Mouse (Mus musculus) embryonic facial prominence, embryonic 11.5 days (tissue): ENCODE results near the gene Hcls1. TPM values are rescaled to one million over a fixed set of nuclear protein-coding genes. Genes with fewer than 3 reads are reported as not detected.

Experiments
- ATAC-seq: fragments of 200-750 bp; cut with Nextera tagmentation; replicated peaks from 2 replicates; pipeline ENCODE4 v1.8.0; 2017; ENCODE audit warnings: low read depth; ENCODE audit not compliant: insufficient number of reproducible peaks, low FRiP score, low TSS enrichment
- DNase-seq: peaks from one replicate; pipeline ENCODE4 v3.0.0-alpha.2; 2015; ENCODE audit warnings: low spot score
- H3K27ac ChIP-seq: fragments of 300-500 bp; sonication (generic); replicated peaks from 2 replicates; pipeline ENCODE4 v1.5.1; 2014; ENCODE audit warnings: mild to moderate bottlenecking, low read depth, low read length, control low read depth
- H3K27me3 ChIP-seq: fragments of 300-500 bp; sonication (generic); 2 replicates; pipeline ENCODE4 v1.6.1; 2014; ENCODE audit warnings: mild to moderate bottlenecking, low read length, moderate library complexity, mixed read lengths; ENCODE audit not compliant: control insufficient read depth, insufficient read depth
- H3K36me3 ChIP-seq: fragments of 300-500 bp; sonication (generic); replicated peaks from 2 replicates; pipeline ENCODE4 v1.6.1; 2014; ENCODE audit warnings: low read depth, mild to moderate bottlenecking, low read length, moderate library complexity, mixed read lengths; ENCODE audit not compliant: control insufficient read depth, insufficient read depth
- H3K4me1 ChIP-seq: fragments of 300-500 bp; sonication (generic); 2 replicates; pipeline ENCODE4 v1.6.1; 2014; ENCODE audit warnings: low read length, mixed read lengths; ENCODE audit not compliant: control insufficient read depth, insufficient read depth
- H3K4me2 ChIP-seq: fragments of 300-500 bp; sonication (generic); 2 replicates; pipeline ENCODE4 v1.6.1; 2014; ENCODE audit warnings: low read depth, mild to moderate bottlenecking, control low read depth, low read length, moderate library complexity
- H3K4me3 ChIP-seq: fragments of 300-500 bp; sonication (generic); 2 replicates; pipeline ENCODE4 v1.5.1; 2014; ENCODE audit warnings: low read depth, low read length, control low read depth
- H3K9ac ChIP-seq: fragments of 300-500 bp; sonication (generic); replicated peaks from 2 replicates; pipeline ENCODE4 v1.6.1; 2014; ENCODE audit warnings: mild to moderate bottlenecking, control low read depth, low read length
- H3K9me3 ChIP-seq: fragments of 300-500 bp; sonication (generic); replicated peaks from 2 replicates; pipeline ENCODE4 v1.6.1; 2016; ENCODE audit warnings: mild to moderate bottlenecking, low read length, inconsistent platforms, mixed read lengths; ENCODE audit not compliant: control insufficient read depth
- WGBS: fragments of 180-500 bp; shearing (Covaris S2); extraction: QIAGEN DNeasy Blood & Tissue Kit; methylation state at CpG from one replicate; pipeline ENCODE4 v1.1.7; 2014; 5-methylcytosine and 5-hydroxymethylcytosine counted together
- polyA plus RNA-seq: library from polyadenylated mRNA; unstranded; fragments of >200 nt; fragmentation: Nextera tagmentation; extraction: Ambion mirVana; gene quantifications from 2 replicates; pipeline ENCODE4 v1.2.1, GENCODE M21; 2014

Hcls1 gene
- polyA plus RNA-seq, 1 experiment from 2014 or later, result 1.4 TPM

DNA sequence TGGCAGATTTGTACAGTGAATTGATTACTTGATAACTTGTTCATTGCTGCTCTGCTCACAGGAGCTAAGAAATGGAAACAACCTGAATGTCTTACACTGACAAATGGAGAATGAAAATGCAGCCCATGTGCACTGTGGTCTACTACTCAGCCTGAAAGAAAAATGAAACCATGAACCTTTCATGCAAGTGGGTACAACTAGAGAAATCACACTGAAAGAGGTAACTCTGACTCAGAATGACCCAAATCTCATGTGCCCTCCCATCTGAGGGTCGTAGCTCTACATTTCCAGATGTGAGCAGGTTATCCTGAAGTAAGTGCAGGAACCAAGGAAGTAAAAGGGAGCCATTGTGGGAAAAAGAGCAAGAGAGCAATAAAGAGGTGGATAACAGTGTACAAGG, 49.0 kb downstream of the Hcls1 start:
- Histone ChIP-seq H3K27ac (no peak overlapping the region), H3K36me3 (no peaks in the 10 kb centered on the region), H3K9ac (no peak overlapping the region), H3K4me2 (no peak overlapping the region), H3K4me3 (no peak overlapping the region), H3K9me3 (no peaks in the 10 kb centered on the region), H3K4me1 (no peaks in the 10 kb centered on the region), H3K27me3 (no peaks in the 10 kb centered on the region)
- WGBS, result 56% methylated on average over 1 of the region's 1 CpGs
- DNase-seq (no peak), ATAC-seq (no peak)

DNA sequence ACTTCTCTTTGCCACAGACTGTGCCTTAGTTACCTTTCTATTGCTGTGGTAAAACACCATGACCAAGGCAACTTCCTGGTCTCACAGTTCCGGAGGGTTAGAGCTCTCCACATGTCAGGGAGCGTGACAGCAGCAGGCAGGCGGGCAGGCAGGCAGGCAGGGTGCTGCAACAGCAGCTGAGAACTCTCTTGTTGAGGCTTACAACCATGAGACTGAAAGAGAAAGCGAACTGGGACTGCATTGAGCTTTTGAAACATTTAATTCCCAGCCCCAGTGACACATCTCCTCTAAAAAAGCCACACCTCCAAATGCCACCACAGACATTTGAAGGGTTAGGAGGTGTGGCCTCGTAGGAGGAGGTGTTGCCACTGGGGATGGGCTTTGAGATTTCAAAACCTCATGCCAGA, 50.9 kb downstream of the Hcls1 start:
- no peaks in the 10 kb centered on the region for H3K36me3 ChIP-seq
- no peak for DNase-seq
- H3K4me3 ChIP-seq, result no peak overlapping the region
- WGBS, result 66% methylated on average over 5 of the region's 5 CpGs
- H3K4me1 ChIP-seq, result no peaks in the 10 kb centered on the region; the same call in 1 of the 2 replicates
- no peaks in the 10 kb centered on the region for H3K9me3 ChIP-seq
- no peaks in the 10 kb centered on the region for H3K27me3 ChIP-seq
- no peak overlapping the region for H3K9ac ChIP-seq
- ATAC-seq, result no peak
- H3K27ac ChIP-seq, result no peak overlapping the region
- H3K4me2 ChIP-seq, result no peak overlapping the region

DNA sequence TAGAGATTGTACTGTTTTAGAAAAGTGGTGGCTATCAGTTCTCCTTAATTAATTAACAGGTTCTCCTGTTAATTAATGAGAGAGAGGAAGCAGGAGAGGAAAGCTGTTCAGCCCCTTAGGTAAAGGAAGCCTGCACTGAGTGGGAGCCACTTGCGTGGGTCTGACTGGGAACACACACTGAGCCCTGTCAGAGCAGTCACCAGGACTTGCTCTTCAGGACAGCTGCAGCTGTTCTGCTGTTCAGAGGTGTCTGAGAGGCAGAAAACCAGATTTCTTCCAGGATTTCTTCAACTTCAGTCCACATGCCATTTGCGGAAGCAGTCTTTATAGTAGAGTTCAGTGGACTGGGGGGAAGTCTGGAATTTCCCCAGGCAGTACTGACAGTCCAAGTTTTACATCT, 52.6 kb downstream of the Hcls1 start:
- H3K4me3 ChIP-seq, result no peak overlapping the region
- ATAC-seq, result no peak
- 74% methylated on average over 2 of the region's 2 CpGs for WGBS

DNA sequence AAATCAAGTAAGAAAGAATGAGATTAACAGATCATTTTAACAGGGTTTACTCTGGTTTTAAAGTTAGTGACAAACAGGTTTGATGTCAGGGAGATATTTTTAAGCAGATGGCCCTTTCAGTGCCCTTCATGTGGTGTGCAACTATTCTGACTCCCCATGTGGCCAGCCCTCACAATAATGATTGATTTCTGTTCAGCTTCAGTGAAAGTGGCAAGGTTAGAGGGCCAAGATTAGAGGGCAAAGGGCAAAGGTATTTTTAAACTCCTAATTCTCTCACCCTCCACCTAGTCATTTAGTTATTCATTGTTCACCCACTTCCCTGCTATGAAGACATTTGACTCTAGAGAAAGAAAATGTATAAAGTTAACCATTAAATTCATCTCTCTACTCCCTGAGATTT, 53.3 kb downstream of the Hcls1 start:
- no peak overlapping the region for H3K27ac ChIP-seq
- DNase-seq, result no peak
- no peaks in the 10 kb centered on the region for H3K27me3 ChIP-seq
- no peak overlapping the region for H3K9ac ChIP-seq
- no peaks in the 10 kb centered on the region; the same call in 1 of the 2 replicates for H3K4me1 ChIP-seq
- H3K36me3 ChIP-seq, result no peaks in the 10 kb centered on the region
- H3K4me2 ChIP-seq, result no peak overlapping the region
- H3K9me3 ChIP-seq, result no peaks in the 10 kb centered on the region
- no peak overlapping the region for H3K4me3 ChIP-seq
- ATAC-seq, result no peak

More for the DNA sequence above, 52.6 kb downstream of the Hcls1 start:
- no peak overlapping the region for H3K4me2 ChIP-seq
- H3K27ac ChIP-seq, result no peak overlapping the region
- H3K36me3 ChIP-seq, result no peaks in the 10 kb centered on the region
- no peaks in the 10 kb centered on the region; the same call in 1 of the 2 replicates for H3K4me1 ChIP-seq
- no peaks in the 10 kb centered on the region for H3K27me3 ChIP-seq
- H3K9me3 ChIP-seq, result no peaks in the 10 kb centered on the region
- DNase-seq, result no peak
- H3K9ac ChIP-seq, result no peak overlapping the region

DNA sequence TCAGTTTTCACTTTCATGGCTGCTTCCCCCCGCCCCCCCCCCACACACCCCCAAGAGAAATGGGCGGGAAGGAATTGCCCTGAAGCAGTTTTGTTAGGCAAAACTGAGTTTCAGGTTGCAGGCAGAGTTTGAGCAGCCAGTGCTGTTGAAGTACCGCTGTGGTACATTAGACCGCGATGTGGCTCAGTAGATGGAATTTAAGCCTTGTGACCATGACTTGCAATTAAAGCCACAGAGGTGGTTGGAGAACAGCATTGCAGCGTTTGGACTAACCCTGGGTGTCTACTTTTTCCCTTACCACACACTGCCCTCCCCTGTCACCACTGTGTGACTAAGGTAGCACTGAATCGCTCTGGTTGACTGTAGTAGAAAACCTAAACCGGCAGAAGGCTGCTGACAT, 54.7 kb downstream of the Hcls1 start:
- no peaks in the 10 kb centered on the region for H3K36me3 ChIP-seq
- WGBS, result 35% methylated on average over 8 of the region's 8 CpGs
- H3K9me3 ChIP-seq, result no peaks in the 10 kb centered on the region
- H3K27ac ChIP-seq, result no peak overlapping the region
- no peaks in the 10 kb centered on the region; the same call in 1 of the 2 replicates for H3K4me1 ChIP-seq
- DNase-seq, result peak; percentile 60
- H3K4me3 ChIP-seq, result no peak overlapping the region
- H3K9ac ChIP-seq, result no peak overlapping the region
- H3K4me2 ChIP-seq, result no peak overlapping the region
- H3K27me3 ChIP-seq, result no peaks in the 10 kb centered on the region
- peak; percentile 34; the same call in 1 of the 2 replicates for ATAC-seq

DNA sequence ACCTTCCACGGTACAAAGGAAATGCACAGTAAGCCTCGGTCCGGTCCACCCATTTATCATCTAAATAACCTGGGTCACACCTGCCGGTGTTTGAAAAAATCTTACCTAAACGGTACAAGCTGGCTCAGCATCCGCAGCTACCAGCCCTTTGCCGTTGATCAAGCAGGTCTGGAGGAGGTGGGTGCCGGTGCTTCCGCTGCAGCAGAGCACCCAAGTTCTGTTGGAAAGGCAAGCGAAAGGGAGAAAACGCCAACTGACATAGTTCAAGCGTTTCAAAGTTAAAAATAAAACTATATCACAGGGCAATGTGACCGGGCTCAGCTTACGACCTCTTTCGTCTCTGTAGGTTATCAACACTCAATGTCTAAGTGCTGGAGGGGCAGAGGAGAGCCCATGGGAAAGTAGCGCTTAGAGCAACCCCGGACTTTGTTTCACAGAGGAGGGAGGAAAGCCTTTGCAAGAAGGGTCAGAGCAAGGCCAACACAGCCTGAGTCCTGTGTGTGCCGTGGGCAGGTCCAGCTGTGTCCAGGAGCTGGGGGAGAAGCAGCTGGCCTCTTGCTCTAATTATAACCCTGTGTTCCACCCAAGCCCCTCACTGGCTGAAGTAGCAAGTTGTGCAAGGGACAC, 55.3 kb downstream of the Hcls1 start, which contains the start of gene Fbxo40:
TSS of gene Fbxo40 (minus strand) at position 469 of the 627 bp plus-strand sequence.
- peak; percentile 14 for DNase-seq
- 67% methylated on average over 18 of the region's 18 CpGs for WGBS
- H3K9ac ChIP-seq, result no peak within 1 kb of the TSS
- no peaks in the 10 kb centered on the region for H3K9me3 ChIP-seq
- H3K4me1 ChIP-seq, result no peaks in the 10 kb centered on the region; the same call in 1 of the 2 replicates
- H3K4me3 ChIP-seq, result no peak within 1 kb of the TSS
- H3K27ac ChIP-seq, result no peak within 1 kb of the TSS
- H3K36me3 ChIP-seq, result no peaks in the 10 kb centered on the region
- H3K27me3 ChIP-seq, result no peaks in the 10 kb centered on the region
- ATAC-seq, result no peak
- no peak within 1 kb of the TSS for H3K4me2 ChIP-seq

DNA sequence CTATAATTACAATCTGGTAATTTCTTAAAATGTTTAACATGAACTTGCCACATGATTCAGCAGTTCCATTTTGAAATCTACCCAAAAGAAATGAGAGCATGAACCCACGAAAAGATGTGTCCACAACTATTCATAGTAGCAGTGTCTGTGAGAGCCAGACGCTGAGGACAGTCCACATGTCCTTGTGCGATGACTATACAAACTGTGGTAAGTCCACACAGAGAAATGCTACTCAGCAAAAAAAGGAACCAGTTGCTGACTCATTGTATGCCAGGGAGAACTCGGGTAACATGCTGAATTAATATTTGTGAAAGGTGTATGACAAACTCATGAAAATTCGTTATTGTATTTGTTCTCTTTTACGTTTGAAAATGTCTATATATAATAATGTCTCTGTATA, 62.9 kb downstream of the Hcls1 start:
- Histone ChIP-seq H3K4me2 (no peak overlapping the region), H3K27ac (no peak overlapping the region), H3K4me1 (no peaks in the 10 kb centered on the region), H3K9me3 (no peaks in the 10 kb centered on the region), H3K4me3 (no peak overlapping the region), H3K27me3 (no peaks in the 10 kb centered on the region), H3K9ac (no peak overlapping the region), H3K36me3 (no peaks in the 10 kb centered on the region)
- DNase-seq, result no peak
- 79% methylated on average over 6 of the region's 6 CpGs for WGBS
- no peak for ATAC-seq

DNA sequence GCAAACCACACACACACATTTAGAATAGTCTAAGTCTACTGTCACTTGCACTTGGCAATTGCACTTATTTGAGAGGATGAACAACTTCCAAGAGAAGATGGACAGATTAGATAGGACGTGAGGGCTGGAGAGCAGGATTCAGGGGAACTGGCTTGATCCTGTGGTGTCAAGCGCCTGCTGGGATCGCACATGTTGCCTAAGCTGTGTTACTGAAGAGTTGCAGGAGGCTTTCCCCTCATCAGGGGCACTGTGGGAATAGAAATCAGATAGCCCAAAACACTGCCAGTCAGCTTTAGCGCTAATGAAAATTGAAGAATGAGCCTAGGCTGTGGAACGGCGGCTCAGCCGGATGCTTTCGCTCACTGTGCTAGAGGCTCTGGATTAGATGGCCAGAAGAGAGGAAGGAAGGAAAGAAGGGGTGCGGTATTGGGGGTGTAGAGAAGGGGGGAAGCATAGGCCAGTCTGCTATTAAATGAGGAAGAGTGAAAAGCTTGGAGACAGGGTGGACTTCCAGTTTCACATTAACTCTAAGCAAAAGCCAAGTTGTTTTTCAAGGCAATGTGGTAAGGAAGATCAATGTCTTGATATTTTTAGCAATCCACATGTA, 64.7 kb downstream of the Hcls1 start:
- Histone ChIP-seq H3K4me3 (no peak overlapping the region), H3K9ac (no peak overlapping the region), H3K36me3 (no peaks in the 10 kb centered on the region), H3K4me1 (no peaks in the 10 kb centered on the region), H3K9me3 (no peaks in the 10 kb centered on the region), H3K4me2 (no peak overlapping the region), H3K27ac (no peak overlapping the region), H3K27me3 (no peaks in the 10 kb centered on the region)
- no peak for ATAC-seq
- WGBS, result 71% methylated on average over 9 of the region's 9 CpGs
- DNase-seq, result no peak
